Mouse (Mus musculus): ENCODE measurements around the gene Amh. TPM values are rescaled to one million over a fixed set of nuclear protein-coding genes. Genes with fewer than 3 reads are reported as not detected.
A peak's percentile ranks its signal among the peaks of the same experiment; 100 is the strongest.

Amh gene
- total RNA-seq, 2 experiments from 2014 or later = 0.83 to 1.5 TPM

GRCm38 (mm10) chr10:80785963-80786362, 19.1 kb upstream of the Amh start:
- DNase-seq (ENCODE audit: low spot score in 2 of 2) = no peak

DNA sequence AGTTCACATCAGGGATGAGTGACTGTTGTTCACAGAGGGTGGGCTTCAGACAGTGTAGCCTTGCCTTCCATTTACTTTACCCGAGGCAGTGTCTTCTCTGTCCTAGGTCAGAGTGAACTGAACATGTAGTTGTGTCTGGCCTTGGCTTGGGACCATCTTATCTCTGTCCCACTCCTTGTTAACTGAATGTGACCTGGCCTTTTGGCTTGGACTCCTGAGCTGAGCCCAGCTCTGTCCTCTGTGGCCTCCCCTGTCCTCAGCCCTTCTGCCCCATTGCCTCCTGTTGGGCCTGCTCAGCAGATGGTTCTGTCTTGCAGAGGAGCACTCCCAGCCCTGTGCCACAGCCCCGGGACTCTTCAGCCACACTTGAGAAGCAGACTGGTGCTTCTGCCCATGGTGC, 17.5 kb upstream of the Amh start:
- DNase-seq (ENCODE audit: low spot score in 2 of 2) = no peak

DNA sequence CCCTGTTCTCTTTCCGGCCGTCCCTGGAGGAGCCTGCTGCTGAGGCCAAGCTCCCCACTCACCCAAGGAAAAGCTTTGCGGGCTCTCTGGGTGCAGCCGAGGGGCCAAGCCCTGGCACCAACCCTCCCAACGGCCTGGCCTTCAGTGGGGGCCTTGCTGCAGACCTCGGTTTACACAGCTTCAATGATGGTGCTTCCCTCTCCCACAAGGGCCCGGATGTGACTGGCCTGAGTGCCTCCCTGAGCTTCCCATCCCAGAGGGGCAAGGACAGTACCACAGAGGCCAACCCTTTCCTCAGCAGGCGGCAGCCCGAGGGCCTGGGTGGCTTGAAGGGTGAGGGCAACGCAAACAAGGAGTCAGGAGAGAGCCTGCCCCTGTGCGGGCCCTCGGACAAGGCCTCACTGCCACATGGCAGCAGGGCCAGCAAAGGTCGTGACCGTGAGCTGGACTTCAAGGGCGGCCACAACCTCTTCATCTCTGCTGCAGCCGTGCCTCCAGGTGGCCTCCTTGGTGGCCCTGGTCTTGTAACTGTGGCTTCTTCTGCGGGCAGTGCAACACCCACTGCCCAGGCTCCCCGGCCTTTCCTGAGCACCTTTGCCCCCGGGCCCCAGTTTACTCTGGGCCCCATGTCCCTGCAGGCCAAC, 14.2 kb upstream of the Amh start:
- no peak for DNase-seq (ENCODE audit: low spot score in 2 of 2)

DNA sequence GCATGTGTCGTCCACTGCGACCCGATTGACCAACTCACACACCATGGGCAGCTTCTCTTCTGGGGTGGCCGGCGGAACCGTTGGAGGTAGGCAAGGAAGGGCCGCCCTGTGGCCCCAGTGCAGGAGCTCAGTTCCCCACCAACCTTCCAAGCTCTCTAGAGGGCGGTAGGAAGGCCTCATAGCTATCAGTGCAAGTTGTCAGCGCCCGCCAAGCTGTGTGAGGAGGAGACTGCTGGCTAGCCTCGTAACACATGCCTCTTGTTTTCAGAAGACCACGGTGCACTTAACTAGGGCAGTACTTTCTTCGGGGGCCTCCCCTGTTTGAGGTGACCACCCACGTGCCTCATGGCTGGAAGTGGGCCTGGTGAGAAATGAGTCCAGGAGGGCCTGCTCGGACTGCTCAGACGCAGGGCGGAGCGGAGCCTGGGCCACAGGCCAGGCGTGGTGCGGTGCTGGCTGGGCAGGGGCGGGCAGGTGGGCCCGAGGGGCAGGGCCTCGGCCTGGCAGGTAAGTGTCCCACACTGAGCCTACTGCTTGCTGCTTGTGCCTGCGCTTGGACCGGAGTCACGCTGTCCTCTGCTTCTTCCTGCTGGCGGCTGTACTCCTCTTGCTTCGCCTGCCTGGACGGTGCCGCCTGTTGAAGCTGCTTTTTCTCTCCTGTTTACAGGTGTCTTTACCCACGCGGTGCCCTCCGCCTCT, 13.4 kb upstream of the Amh start:
- no peak for DNase-seq (ENCODE audit: low spot score in 2 of 2)

DNA sequence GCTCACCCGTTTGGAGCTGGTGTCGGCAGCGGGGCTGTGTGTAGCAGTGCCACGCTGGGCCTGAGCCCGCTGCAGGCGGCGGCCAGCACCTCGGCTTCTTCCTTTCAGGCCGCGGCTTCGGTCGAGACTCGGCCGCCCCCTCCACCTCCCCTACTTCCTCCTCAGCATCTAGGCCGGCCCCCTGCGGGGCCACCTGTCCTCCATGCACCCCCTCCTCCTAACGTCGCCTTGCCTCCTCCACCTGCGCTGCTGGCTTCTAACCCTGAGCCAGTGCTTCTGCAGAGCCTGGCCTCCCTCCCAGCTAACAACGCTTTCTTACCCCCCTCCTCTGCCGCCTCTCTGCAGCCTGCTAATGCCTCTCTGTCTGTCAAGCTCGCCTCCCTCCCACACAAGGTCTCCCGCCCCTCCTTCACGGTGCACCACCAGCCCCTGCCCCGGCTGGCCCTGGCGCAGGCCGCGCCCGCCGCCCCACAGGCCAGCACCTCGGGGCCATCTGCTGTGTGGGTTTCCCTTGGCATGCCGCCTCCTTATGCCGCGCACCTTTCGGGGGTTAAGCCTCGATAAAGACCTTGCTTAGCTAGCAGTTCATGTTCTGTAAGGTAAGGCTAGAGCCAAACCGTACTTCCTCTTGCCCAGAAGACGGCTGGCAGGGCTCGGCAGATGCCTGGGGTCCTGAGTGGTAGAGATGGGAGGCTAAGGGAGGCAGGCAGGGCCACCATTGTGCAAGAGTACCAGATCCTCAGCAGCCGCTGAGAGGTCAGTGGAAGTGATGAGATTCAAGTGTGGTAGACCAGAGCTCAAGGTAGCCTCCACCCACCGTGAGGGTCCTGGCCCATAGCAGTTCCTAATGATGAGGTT, 12.6 kb upstream of the Amh start:
- no peak for DNase-seq (ENCODE audit: low spot score in 2 of 2)

- DNase-seq (ENCODE audit: low spot score in 2 of 2) = no peak
Measured at GRCm38 (mm10) chr10:80793033-80793784, 11.8 kb upstream of the Amh start.

GRCm38 (mm10) chr10:80793803-80794202, 11.2 kb upstream of the Amh start:
- DNase-seq (ENCODE audit: low spot score in 2 of 2) = no peak

DNA sequence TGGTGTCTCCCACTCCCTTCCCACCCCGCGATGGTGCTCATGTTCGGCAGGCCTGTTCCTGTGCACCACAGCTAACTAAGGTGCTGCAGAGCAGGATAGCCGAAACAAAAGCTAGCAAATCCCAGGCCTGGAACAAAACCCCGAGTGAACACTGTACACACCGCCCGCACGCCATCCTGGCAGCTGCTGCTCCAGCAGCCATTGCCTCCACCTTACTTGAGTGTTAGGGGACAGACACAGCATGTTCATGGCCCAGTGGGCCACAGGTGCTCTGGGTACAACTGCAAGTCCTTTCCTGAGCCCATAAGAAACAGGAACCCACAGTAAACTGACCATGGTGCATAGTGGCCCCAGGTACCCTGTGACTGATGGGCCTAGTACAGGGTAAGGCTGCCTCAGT, 10.3 kb upstream of the Amh start:
- no peak for DNase-seq (ENCODE audit: low spot score in 2 of 2)

- DNase-seq (ENCODE audit: low spot score in 2 of 2) = no peak
Measured at GRCm38 (mm10) chr10:80796307-80796848, 8.7 kb upstream of the Amh start.

DNA sequence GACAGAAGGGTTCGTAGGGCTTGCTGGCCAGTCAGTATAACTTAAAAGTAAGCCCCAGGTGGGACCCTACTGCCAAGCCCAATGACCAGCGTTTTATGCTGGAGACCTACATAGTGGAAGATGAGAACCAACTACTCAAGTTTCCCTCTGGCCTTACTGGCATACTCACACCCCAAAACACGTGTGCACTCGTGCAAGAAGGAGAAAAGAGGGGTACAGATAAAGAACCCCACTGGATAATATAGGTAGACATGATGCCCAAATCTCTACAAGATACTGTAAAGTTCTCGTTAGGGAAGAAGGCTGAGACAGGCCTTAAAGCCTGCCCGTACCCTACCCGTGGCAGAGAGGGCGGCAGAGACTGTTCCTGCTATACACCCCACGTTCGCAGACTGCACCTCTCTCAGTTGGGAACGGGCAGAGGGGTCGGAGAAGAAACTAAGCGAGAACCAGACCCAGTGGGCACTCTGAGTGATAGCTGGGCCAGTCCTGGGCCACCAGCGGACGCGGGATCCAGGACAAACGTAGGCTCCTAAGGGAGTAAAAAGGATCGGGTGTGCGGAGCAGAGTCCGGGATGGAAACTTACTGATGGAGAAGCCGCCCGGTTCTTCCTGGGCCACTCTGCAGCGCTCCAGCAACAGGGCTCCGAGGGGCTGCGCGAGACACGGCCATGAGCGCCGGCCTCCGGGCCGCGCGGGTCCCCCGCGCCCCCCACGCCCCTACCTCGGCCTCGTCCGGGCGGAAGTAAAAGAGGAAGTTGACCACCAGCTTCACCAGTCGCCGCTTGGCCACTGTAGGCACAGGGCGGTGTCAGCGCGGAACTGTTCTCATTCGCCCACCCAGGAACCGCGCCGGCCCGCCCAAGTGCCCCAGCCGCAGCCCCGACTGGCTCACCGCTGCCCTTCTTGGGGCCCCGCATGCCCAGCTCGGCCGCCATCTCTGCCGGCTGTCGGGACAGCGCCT, 7.6 kb upstream of the Amh start:
- no peak for DNase-seq (ENCODE audit: low spot score in 2 of 2)

DNA sequence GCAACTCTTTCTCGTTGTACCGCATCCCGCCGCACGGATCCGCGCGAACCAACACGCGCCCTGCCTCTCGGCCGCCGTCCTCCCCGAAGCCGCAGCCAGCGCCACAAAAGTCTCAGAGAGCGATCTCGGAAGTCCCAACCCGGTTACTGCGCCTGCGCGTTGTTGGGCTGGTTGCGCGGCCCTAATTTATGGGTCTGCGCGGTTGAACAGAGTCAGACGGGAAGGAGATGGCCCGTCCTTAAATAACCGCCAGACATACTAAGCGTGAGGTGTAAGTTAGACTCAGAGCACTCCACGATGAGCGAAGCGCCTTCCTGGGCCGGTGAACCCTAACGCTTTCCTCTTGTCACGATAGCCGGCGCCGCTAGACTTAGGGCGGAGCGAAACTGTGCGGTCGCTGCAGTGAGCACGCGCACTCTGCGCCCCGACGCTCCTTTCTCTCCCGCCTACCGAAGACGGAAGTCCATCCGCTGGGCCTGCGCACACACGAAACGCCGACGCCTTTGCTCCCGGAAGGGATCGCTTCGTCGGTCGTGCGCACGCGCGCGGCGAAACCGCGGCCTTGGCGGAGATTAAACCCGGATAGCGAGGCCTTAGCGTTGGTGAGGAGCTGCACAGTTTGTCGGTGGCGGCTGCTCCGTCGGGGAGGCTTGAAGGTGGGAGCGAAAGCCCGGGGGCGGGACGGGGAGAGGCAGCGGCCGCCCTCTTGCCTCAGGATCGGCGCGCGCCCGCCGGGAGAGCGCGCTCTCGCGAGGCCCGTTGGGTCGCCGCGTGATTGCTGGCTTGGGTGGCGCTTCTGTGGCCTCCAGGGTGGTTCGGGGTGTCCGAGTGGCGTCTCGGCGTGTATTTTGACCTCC, 6.7 kb upstream of the Amh start, which contains the start of the genes Sf3a2 and Plekhj1:
Gene Sf3a2 (plus strand): TSS at position 49 of the 857 bp plus-strand sequence.
Gene Plekhj1 (minus strand): TSS at position 477 of the 857 bp plus-strand sequence.
- DNase-seq (ENCODE audit: low spot score in 2 of 2) = peak; percentile 97

- DNase-seq (ENCODE audit: low spot score in 2 of 2) = no peak
Measured at GRCm38 (mm10) chr10:80799070-80799566, 5.9 kb upstream of the Amh start.

GRCm38 (mm10) chr10:80802204-80802912, 2.7 kb upstream of the Amh start:
- no peak for DNase-seq (ENCODE audit: low spot score in 2 of 2)

- DNase-seq (ENCODE audit: low spot score in 2 of 2) = no peak
Measured at GRCm38 (mm10) chr10:80802996-80803395, 2.0 kb upstream of the Amh start.

DNA sequence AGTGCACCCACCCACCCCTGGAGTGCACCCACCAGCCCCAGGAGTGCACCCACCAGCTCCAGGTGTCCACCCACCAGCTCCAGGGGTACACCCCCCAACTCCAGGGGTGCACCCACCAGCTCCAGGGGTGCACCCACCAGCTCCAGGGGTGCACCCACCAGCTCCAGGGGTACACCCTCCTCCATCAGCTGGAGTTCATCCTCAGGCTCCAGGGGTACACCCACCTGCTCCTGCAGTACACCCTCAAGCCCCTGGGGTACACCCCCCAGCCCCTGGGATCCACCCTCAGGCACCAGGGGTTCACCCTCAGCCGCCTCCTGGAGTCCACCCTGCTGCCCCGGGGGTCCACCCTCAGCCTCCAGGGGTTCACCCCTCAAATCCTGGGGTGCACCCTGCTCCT, 703 bp upstream of the Amh start:
- no peak for DNase-seq (ENCODE audit: low spot score in 2 of 2)

DNA sequence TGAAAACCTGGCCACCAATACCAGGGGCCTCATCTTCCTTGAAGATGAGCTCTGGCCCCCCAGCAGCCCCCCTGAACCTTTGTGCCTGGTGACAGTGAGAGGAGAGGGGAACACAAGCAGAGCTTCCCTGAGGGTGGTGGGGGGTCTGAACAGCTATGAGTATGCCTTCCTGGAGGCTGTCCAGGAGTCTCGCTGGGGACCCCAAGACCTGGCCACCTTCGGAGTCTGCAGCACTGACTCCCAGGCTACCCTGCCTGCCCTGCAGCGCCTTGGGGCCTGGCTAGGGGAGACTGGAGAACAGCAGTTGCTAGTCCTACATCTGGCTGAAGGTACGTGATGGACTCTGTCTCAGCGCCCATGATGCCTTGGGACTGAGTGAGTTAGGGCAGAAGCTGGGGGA, 279 bp downstream of the Amh start:
- DNase-seq (ENCODE audit: low spot score in 2 of 2) = no peak

DNA sequence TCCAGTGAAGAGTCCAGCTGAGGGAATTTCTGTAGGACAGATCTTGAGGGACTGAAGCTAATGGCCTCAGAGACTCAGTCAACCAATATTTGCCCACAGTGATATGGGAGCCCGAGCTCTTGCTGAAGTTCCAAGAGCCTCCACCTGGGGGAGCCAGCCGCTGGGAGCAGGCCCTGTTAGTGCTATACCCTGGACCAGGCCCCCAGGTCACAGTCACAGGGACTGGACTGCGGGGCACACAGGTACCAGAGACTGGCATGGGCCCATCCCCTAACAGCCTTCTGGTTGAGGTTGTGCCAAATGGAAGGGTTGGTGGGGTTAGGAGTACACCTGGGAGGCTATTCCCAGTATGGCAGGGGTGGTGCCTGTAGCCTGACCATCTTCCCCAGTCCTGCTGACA, 882 bp downstream of the Amh start:
- DNase-seq (ENCODE audit: low spot score in 2 of 2) = peak; percentile 75 to 77

All from adrenal gland, adult 18-20 months (tissue).